Mouse (Mus musculus) right cerebral cortex, postnatal 25 days (tissue): ENCODE measurements around the gene Klhl28.

Experiments used
- DNase-seq: peaks from one replicate; pipeline ENCODE4 v3.0.0; 2022

Gene Klhl28

GRCm38 (mm10) chr12:64965124-64966026 is at the start of gene Klhl28, which contains the start of gene Togaram1:
Gene Klhl28, minus strand, starts transcription at chr12:64965534.
Gene Togaram1, plus strand, starts transcription at chr12:64965804.
- DNase-seq = peak; percentile 99

- no peak for DNase-seq
Observed at GRCm38 (mm10) chr12:65007725-65008124, 42.4 kb upstream of the Klhl28 start.

GRCm38 (mm10) chr12:64977518-64977917 is 12.2 kb upstream of the Klhl28 start:
- DNase-seq = no peak

- no peak for DNase-seq
Observed at GRCm38 (mm10) chr12:64976191-64976590, 10.9 kb upstream of the Klhl28 start.

- no peak for DNase-seq
Observed at GRCm38 (mm10) chr12:64975558-64975957, 10.2 kb upstream of the Klhl28 start.

GRCm38 (mm10) chr12:64972063-64972462 is 6.7 kb upstream of the Klhl28 start:
- no peak for DNase-seq

GRCm38 (mm10) chr12:64971399-64971798 is 6.1 kb upstream of the Klhl28 start:
- DNase-seq = no peak

- DNase-seq = no peak
Observed at GRCm38 (mm10) chr12:64968067-64968466, 2.7 kb upstream of the Klhl28 start.

GRCm38 (mm10) chr12:64967470-64967869 is 2.1 kb upstream of the Klhl28 start:
- no peak for DNase-seq

- DNase-seq = no peak
Observed at GRCm38 (mm10) chr12:64966652-64967435, 1.5 kb upstream of the Klhl28 start.

GRCm38 (mm10) chr12:64966101-64966631 is 832 bp upstream of the Klhl28 start:
- DNase-seq = peak; percentile 56

- DNase-seq = no peak
Observed at GRCm38 (mm10) chr12:64964560-64964959, 774 bp downstream of the Klhl28 start.

- DNase-seq = no peak
Observed at GRCm38 (mm10) chr12:64937493-64937892, 27.8 kb downstream of the Klhl28 start.

- DNase-seq = peak; percentile 93
Observed at GRCm38 (mm10) chr12:64917578-64918471, 47.5 kb downstream of the Klhl28 start, which contains the start of gene Gm527. Gene Gm527, plus strand, starts transcription at chr12:64917906.

GRCm38 (mm10) chr12:64916735-64917134 is 48.6 kb downstream of the Klhl28 start:
- no peak for DNase-seq

- DNase-seq = no peak
Observed at GRCm38 (mm10) chr12:64912996-64913395, 52.3 kb downstream of the Klhl28 start.

GRCm38 (mm10) chr12:64903186-64903585 is 62.1 kb downstream of the Klhl28 start:
- no peak for DNase-seq

GRCm38 (mm10) chr12:64902506-64902905 is 62.8 kb downstream of the Klhl28 start:
- peak; percentile 11 for DNase-seq

GRCm38 (mm10) chr12:64897060-64897730 is 68.1 kb downstream of the Klhl28 start:
- peak; percentile 48 for DNase-seq
